11 mouse cellular contexts compared by ENCODE assay signal in the genomic region with DNA sequence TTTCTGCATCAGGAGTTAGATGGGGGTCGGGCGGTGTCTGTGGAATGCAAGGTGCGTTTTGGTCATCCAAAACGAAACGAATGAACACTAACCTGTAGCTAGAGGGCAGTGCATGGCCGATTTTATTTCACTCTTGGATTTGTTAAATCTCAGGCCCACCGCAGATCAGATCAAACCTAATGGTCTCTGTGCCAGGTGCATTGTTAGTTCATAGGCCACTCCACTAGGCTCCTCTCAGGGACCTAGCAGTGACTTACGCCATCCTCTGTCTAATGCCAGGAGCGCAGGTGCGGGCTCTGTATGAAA. TPM values are rescaled to one million over a fixed set of nuclear protein-coding genes. Genes with fewer than 3 reads are reported as not detected.
DNase-seq lines count a peak whose midpoint lies in the region; ATAC-seq and TF ChIP-seq lines count a peak whose summit lies in the region.
"Had no signal": no experiment of that assay in that cellular context is flagged by ENCODE, and none has a peak within 500 bp of the region (broad histone marks: within the 10 kb centered on the region; RNA-seq: fewer than 3 reads in every experiment).

No protein-coding gene starts in this region.

- TF ChIP-seq POLR2A in thymus, adult 2 months (IDR thresholded peaks at IDR 0.05; ENCODE audit: control insufficient read depth, extremely low read depth, insufficient read depth, low read length, poor library complexity): no peak

- no peak overlapping the region for H3K9ac ChIP-seq in kidney, postnatal 0 days (ENCODE audit: low read depth, low read length)
- H3K9ac ChIP-seq in forebrain, embryonic 12.5 days: no peak overlapping the region
- H3K9ac ChIP-seq in limb, embryonic 15.5 days: no peak overlapping the region

- H3K4me3 ChIP-seq in kidney, postnatal 0 days (replicated peaks; ENCODE audit: low read depth, low read length): no peak overlapping the region
- H3K4me3 ChIP-seq in forebrain, embryonic 12.5 days (replicated peaks): peak overlapping the region; percentile 33; the same call in 1 of the 2 replicates
- no peak overlapping the region for H3K4me3 ChIP-seq in limb, embryonic 15.5 days
- H3K4me3 ChIP-seq in thymus, adult 2 months (ENCODE audit: control insufficient read depth, insufficient read depth, low read length): no peak overlapping the region

- H3K36me3 ChIP-seq in kidney, postnatal 0 days (ENCODE audit: insufficient read depth, low read length): no peaks in the 10 kb centered on the region
- no peaks in the 10 kb centered on the region for H3K36me3 ChIP-seq in forebrain, embryonic 12.5 days (replicated peaks)
- H3K36me3 ChIP-seq in limb, embryonic 15.5 days: no peaks in the 10 kb centered on the region
- H3K36me3 ChIP-seq in thymus, adult 2 months (ENCODE audit: control insufficient read depth, insufficient read depth, low read length): no peaks in the 10 kb centered on the region

- peak; percentile 16 for DNase-seq in embryo, embryonic 10 days (ENCODE audit: low spot score)
- no peak for DNase-seq in embryo, embryonic 11 days
- no peak for DNase-seq in kidney, postnatal 0 days (ENCODE audit: low spot score)
- DNase-seq in kidney, postnatal 25 days: no peak
- no peak for DNase-seq in thymus, adult 2 months
- DNase-seq in cerebellum, adult 9-10 months: no peak
- DNase-seq: adrenal gland, adult 8-10 months; cerebellum, postnatal 25 days; kidney, adult 11 months had no signal

- H3K9me3 ChIP-seq in kidney, postnatal 0 days (replicated peaks; ENCODE audit: low read length): no peaks in the 10 kb centered on the region
- no peaks in the 10 kb centered on the region for H3K9me3 ChIP-seq in forebrain, embryonic 12.5 days
- no peaks in the 10 kb centered on the region for H3K9me3 ChIP-seq in limb, embryonic 15.5 days

- 0 out of 2 replicates have a peak, but pooled peaks have one; percentile 17 for ATAC-seq in kidney, postnatal 0 days (replicated peaks; ENCODE audit: low FRiP score, low read depth)
- no peak for ATAC-seq in forebrain, embryonic 12.5 days (ENCODE audit: low FRiP score)
- ATAC-seq in limb, embryonic 15.5 days (ENCODE audit: insufficient number of reproducible peaks, low FRiP score, low TSS enrichment, low read depth): no peak

- H3K27me3 ChIP-seq in kidney, postnatal 0 days (ENCODE audit: insufficient read depth, low read length): peaks cover 26% of the 10 kb centered on the region; the same call in 1 of the 2 replicates
- peaks cover 42% of the 10 kb centered on the region for H3K27me3 ChIP-seq in forebrain, embryonic 12.5 days
- peaks cover 37% of the 10 kb centered on the region for H3K27me3 ChIP-seq in limb, embryonic 15.5 days
- no peaks in the 10 kb centered on the region; the same call in 1 of the 2 replicates for H3K27me3 ChIP-seq in thymus, adult 2 months (ENCODE audit: control insufficient read depth, insufficient read depth, low read length)

- peak overlapping the region; percentile 45; the same call in 1 of the 2 replicates for H3K4me2 ChIP-seq in kidney, postnatal 0 days (ENCODE audit: low read length)
- peak overlapping the region; percentile 54; the same call in 1 of the 2 replicates for H3K4me2 ChIP-seq in forebrain, embryonic 12.5 days
- peak overlapping the region; percentile 28; the same call in 1 of the 2 replicates for H3K4me2 ChIP-seq in limb, embryonic 15.5 days

- no peak overlapping the region for H3K27ac ChIP-seq in kidney, postnatal 0 days
- H3K27ac ChIP-seq in forebrain, embryonic 12.5 days: no peak overlapping the region
- no peak overlapping the region for H3K27ac ChIP-seq in limb, embryonic 15.5 days
- no peak overlapping the region for H3K27ac ChIP-seq in thymus, adult 2 months (ENCODE audit: control insufficient read depth, insufficient read depth, low read length)

- 7% methylated on average over 10 of the region's 10 CpGs for WGBS in kidney, postnatal 0 days
- 4% methylated on average over 10 of the region's 10 CpGs for WGBS in forebrain, embryonic 12.5 days
- WGBS in limb, embryonic 15.5 days: 5% methylated on average over 10 of the region's 10 CpGs
- 17% methylated on average over 10 of the region's 10 CpGs for WGBS in thymus, adult 2 months

- H3K4me1 ChIP-seq in kidney, postnatal 0 days (replicated peaks; ENCODE audit: insufficient read depth, low read length): peaks cover 3% of the 10 kb centered on the region; the same call in 1 of the 2 replicates
- peaks cover 14% of the 10 kb centered on the region for H3K4me1 ChIP-seq in forebrain, embryonic 12.5 days
- peaks cover 10% of the 10 kb centered on the region for H3K4me1 ChIP-seq in limb, embryonic 15.5 days
- peaks cover 13% of the 10 kb centered on the region for H3K4me1 ChIP-seq in thymus, adult 2 months (replicated peaks; ENCODE audit: control insufficient read depth, insufficient read depth, low read length)

- TF ChIP-seq CTCF in kidney, postnatal 0 days (IDR thresholded peaks at IDR 0.05; ENCODE audit: low read depth): peak; percentile 58
- TF ChIP-seq CTCF in thymus, adult 2 months (IDR thresholded peaks at IDR 0.05; ENCODE audit: borderline replicate concordance, control insufficient read depth, extremely low read depth, insufficient read depth, low read length, poor library complexity): no peak

RNA-seq across cellular contexts. Expression of gene T2, which starts 34.0 kb away (rescaled TPM):
- polyA plus RNA-seq in kidney, postnatal 0 days (2015; fragmentation: Nextera tagmentation; extraction: Ambion mirVana): 0.46 and 0.50 TPM in 2 replicates
- 0.44 and 0.55 TPM in 2 replicates for polyA plus RNA-seq in forebrain, embryonic 12.5 days (2016; fragmentation: Nextera tagmentation; extraction: Ambion mirVana)
- polyA plus RNA-seq in limb, embryonic 15.5 days (2015; fragmentation: Nextera tagmentation; extraction: Ambion mirVana): 0.58 and 0.72 TPM in 2 replicates
- 0.09 and 0.11 TPM in 2 replicates for polyA plus RNA-seq in thymus, adult 2 months (2012; rRNA removed)

RNA-seq across cellular contexts. Expression of gene T, which starts 44.5 kb away (rescaled TPM):
- polyA plus RNA-seq in kidney, postnatal 0 days (2015; fragmentation: Nextera tagmentation; extraction: Ambion mirVana): 0.17 TPM in 2 replicates
- 0.74 and 1.2 TPM in 2 replicates for polyA plus RNA-seq in forebrain, embryonic 12.5 days (2016; fragmentation: Nextera tagmentation; extraction: Ambion mirVana)
- polyA plus RNA-seq in limb, embryonic 15.5 days (2015; fragmentation: Nextera tagmentation; extraction: Ambion mirVana): 0.52 and 0.70 TPM in 2 replicates
- 0.63 and 1.8 TPM in 2 replicates for polyA plus RNA-seq in thymus, adult 2 months (2012; rRNA removed)

RNA-seq across cellular contexts. Expression of gene Prr18, which starts 52.5 kb away (rescaled TPM):
- polyA plus RNA-seq in kidney, postnatal 0 days (2015; fragmentation: Nextera tagmentation; extraction: Ambion mirVana): 0.20 and 0.28 TPM in 2 replicates
- polyA plus RNA-seq in forebrain, embryonic 12.5 days (2016; fragmentation: Nextera tagmentation; extraction: Ambion mirVana): 3.7 and 4.1 TPM in 2 replicates
- 0.09 and 0.24 TPM in 2 replicates for polyA plus RNA-seq in limb, embryonic 15.5 days (2015; fragmentation: Nextera tagmentation; extraction: Ambion mirVana)
- polyA plus RNA-seq in thymus, adult 2 months (2012; rRNA removed): 0.74 and 1.3 TPM in 2 replicates
